Mouse (Mus musculus): ENCODE results near the gene Krtap6-5.
"Not testable (repeated sequence)": the region's sequence is repeated elsewhere in the genome, so short reads cannot be mapped to it uniquely, and the experiment has no call there.

The Krtap6-5 gene

GRCm38 (mm10) chr16:89047783-89048182 lies at the start of gene Krtap6-5:
TSS of gene Krtap6-5 (minus strand) at chr16:89047883.
- DNase-seq (ENCODE audit: low spot score): no peak

- DNase-seq (ENCODE audit: low spot score): not testable (repeated sequence)
Observed at GRCm38 (mm10) chr16:89071041-89071440, 23.4 kb upstream of the Krtap6-5 start.

- not testable (repeated sequence) for DNase-seq (ENCODE audit: low spot score)
Observed at GRCm38 (mm10) chr16:89063902-89064301, 16.2 kb upstream of the Krtap6-5 start, which contains the start of gene 1110025L11Rik. TSS of gene 1110025L11Rik (minus strand) at chr16:89064002.

- DNase-seq (ENCODE audit: low spot score): not testable (repeated sequence)
Observed at GRCm38 (mm10) chr16:89041372-89041771, 6.3 kb downstream of the Krtap6-5 start, which contains the start of gene Gm10228. TSS of gene Gm10228 (minus strand) at chr16:89041472.

GRCm38 (mm10) chr16:89031399-89031798 lies 16.3 kb downstream of the Krtap6-5 start, which contains the start of gene Krtap6-1:
TSS of gene Krtap6-1 (plus strand) at chr16:89031699.
- not testable (repeated sequence) for DNase-seq (ENCODE audit: low spot score)

- not testable (repeated sequence) for DNase-seq (ENCODE audit: low spot score)
Observed at GRCm38 (mm10) chr16:89014984-89015383, 32.7 kb downstream of the Krtap6-5 start, which contains the start of gene Gm10229. TSS of gene Gm10229 (plus strand) at chr16:89015284.

GRCm38 (mm10) chr16:89013973-89014372 lies 33.7 kb downstream of the Krtap6-5 start:
- no peak for DNase-seq (ENCODE audit: low spot score)

- DNase-seq (ENCODE audit: low spot score): no peak
Observed at GRCm38 (mm10) chr16:89010659-89011058, 37.0 kb downstream of the Krtap6-5 start, which contains the start of gene Krtap22-2. TSS of gene Krtap22-2 (minus strand) at chr16:89010759.

Measured in ovary, postnatal 36 days (tissue).